Mouse (Mus musculus): ENCODE results near the gene Wbp2. TPM values are rescaled to one million over a fixed set of nuclear protein-coding genes. Genes with fewer than 3 reads are reported as not detected.
A peak's percentile ranks its signal among the peaks of the same experiment; 100 is the strongest.

Wbp2 gene
- polyA plus RNA-seq (2012; rRNA removed) (58.6 and 76.2 TPM in 2 replicates), polyA plus RNA-seq (2014; fragmentation: Nextera tagmentation; extraction: Ambion mirVana) (56.8 and 57.7 TPM in 2 replicates)

DNA sequence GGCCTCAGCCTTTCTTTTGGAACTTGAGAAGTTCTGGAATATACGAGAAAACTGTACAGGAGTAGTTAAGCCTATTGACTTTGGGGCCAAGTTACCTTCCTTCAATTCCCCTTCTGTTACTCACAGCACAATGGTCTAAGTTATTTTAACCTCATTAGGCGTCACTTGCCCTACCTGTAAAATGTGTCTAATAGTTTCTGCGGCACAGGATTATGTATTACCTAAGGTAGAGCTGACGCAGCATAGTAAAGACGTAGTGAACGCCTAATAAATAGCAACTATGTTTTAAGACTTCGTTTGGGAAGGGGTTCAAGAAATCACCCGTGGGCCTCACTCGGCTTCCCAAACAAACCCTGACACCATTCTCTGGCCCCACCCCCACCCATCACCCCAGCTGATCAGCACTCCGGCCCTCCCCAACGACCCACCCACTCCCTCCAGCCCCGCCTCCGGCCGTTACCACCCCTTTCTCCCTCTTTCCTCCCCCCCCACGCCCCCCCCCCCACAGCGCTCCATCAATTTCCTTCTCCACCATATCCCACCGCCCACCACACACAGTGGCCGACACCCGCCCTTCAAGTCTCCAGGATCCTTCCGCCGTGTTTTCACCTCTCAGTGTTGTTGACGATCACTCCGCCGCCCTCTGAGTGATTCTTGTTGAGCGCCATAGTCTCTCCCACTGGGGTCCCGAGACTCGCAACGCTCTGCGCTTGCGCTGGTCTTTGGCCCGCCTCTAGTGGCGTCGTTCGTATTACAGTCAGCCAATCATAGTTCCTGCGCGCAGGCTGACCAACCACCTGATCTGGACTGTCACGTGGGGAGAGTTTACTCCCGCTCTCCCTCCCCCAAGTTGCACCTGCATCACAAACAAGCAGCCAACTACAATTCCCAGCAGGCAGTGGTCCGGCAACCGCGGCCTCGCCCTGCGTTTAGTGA lies at the start of gene Wbp2:
Wbp2 (minus strand) TSS at position 738 of the 936 bp plus-strand sequence.
- TF ChIP-seq POLR2A (IDR thresholded peaks at IDR 0.05; ENCODE audit: borderline replicate concordance, extremely low read depth, insufficient read depth, insufficient read length) = no peak
- H3K27ac ChIP-seq (replicated peaks; ENCODE audit: low read depth, low read length) = peak within 1 kb of the TSS; percentile 33
- ATAC-seq (ENCODE audit: low FRiP score, low read depth) = peak; percentile 97

DNA sequence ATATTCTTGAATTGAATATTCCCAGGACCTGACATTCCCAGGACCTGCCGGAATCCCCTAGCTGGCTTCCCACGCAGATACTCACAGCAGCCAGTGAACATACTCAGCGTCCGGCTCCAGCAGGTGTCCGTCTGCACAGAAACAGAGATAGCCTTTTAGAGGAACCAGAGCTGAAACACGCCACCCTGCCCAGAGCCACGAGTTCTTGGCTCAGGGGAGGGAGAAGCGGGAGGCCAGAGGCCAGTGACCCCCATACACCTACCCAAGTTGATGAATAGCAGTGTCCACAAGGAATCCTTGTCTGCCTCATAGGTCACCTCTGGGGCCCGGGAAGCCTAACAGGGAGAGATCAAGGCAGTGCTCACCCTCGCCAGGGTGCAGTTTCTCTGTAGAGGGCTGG lies 47.4 kb upstream of the Wbp2 start:
- Histone ChIP-seq H3K9ac (ENCODE audit: low read depth, low read length, severe bottlenecking) (no peak overlapping the region), H3K27me3 (ENCODE audit: control insufficient read depth, insufficient read depth, low read length) (no peaks in the 10 kb centered on the region), H3K27ac (replicated peaks; ENCODE audit: low read depth, low read length) (no peak overlapping the region; the same call in 1 of the 2 replicates), H3K36me3 (ENCODE audit: control insufficient read depth, insufficient read depth, low read length) (peaks cover 38% of the 10 kb centered on the region), H3K4me2 (replicated peaks; ENCODE audit: low read depth, low read length, severe bottlenecking) (no peak overlapping the region), H3K4me1 (ENCODE audit: control insufficient read depth, insufficient read depth, low read length) (peaks cover 14% of the 10 kb centered on the region; the same call in 1 of the 2 replicates), H3K9me3 (ENCODE audit: control insufficient read depth, low read length) (no peaks in the 10 kb centered on the region), H3K4me3 (replicated peaks; ENCODE audit: low read length) (no peak overlapping the region)
- DNase-seq (ENCODE audit: low spot score) (no peak), ATAC-seq (ENCODE audit: low FRiP score, low read depth) (no peak)
- WGBS = 87% methylated on average over 10 of the region's 10 CpGs
- TF ChIP-seq POLR2A (IDR thresholded peaks at IDR 0.05; ENCODE audit: borderline replicate concordance, extremely low read depth, insufficient read depth, insufficient read length) = no peak

More for the DNA sequence above, at the start of gene Wbp2:
- Histone ChIP-seq H3K9me3 (ENCODE audit: control insufficient read depth, low read length) (no peaks in the 10 kb centered on the region), H3K4me2 (replicated peaks; ENCODE audit: low read depth, low read length, severe bottlenecking) (peak within 1 kb of the TSS; percentile 49), H3K36me3 (ENCODE audit: control insufficient read depth, insufficient read depth, low read length) (peaks cover 25% of the 10 kb centered on the region), H3K27me3 (ENCODE audit: control insufficient read depth, insufficient read depth, low read length) (no peaks in the 10 kb centered on the region), H3K4me1 (ENCODE audit: control insufficient read depth, insufficient read depth, low read length) (peaks cover 11% of the 10 kb centered on the region), H3K4me3 (replicated peaks; ENCODE audit: low read length) (peak within 1 kb of the TSS; percentile 40), H3K9ac (ENCODE audit: low read depth, low read length, severe bottlenecking) (peak within 1 kb of the TSS; percentile 34; the same call in 1 of the 2 replicates)
- WGBS = 1% methylated on average over 42 of the region's 43 CpGs
- DNase-seq (ENCODE audit: low spot score) = peak; percentile 100

DNA sequence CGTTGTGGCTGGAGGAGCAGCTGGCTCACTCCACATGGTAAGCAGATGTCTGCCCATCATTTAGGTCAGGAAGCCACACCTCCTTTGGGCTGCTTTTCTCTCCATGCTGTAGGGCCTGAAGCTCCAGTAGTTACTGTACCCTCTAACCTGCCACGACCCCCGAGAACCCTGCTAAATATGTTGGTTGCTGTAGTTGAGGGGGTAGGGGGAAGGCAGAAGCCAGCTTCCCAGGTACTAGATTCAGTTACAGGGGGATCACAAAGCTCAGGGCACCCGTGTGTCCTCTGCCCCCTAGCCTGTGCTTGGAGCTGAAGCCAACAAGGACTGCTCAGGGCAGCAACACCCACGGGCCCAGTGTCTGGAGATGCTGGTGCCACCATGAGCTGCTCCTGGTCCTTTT lies 46.7 kb upstream of the Wbp2 start:
- 49% methylated on average over 4 of the region's 5 CpGs for WGBS
- DNase-seq (ENCODE audit: low spot score) = no peak
- H3K9ac ChIP-seq (ENCODE audit: low read depth, low read length, severe bottlenecking) = no peak overlapping the region
- TF ChIP-seq POLR2A (IDR thresholded peaks at IDR 0.05; ENCODE audit: borderline replicate concordance, extremely low read depth, insufficient read depth, insufficient read length) = no peak
- peaks cover 38% of the 10 kb centered on the region for H3K36me3 ChIP-seq (ENCODE audit: control insufficient read depth, insufficient read depth, low read length)
- H3K4me2 ChIP-seq (replicated peaks; ENCODE audit: low read depth, low read length, severe bottlenecking) = no peak overlapping the region
- no peak overlapping the region for H3K27ac ChIP-seq (replicated peaks; ENCODE audit: low read depth, low read length)
- no peak for ATAC-seq (ENCODE audit: low FRiP score, low read depth)
- peaks cover 14% of the 10 kb centered on the region; the same call in 1 of the 2 replicates for H3K4me1 ChIP-seq (ENCODE audit: control insufficient read depth, insufficient read depth, low read length)
- H3K4me3 ChIP-seq (replicated peaks; ENCODE audit: low read length) = no peak overlapping the region
- H3K27me3 ChIP-seq (ENCODE audit: control insufficient read depth, insufficient read depth, low read length) = no peaks in the 10 kb centered on the region
- no peaks in the 10 kb centered on the region for H3K9me3 ChIP-seq (ENCODE audit: control insufficient read depth, low read length)

DNA sequence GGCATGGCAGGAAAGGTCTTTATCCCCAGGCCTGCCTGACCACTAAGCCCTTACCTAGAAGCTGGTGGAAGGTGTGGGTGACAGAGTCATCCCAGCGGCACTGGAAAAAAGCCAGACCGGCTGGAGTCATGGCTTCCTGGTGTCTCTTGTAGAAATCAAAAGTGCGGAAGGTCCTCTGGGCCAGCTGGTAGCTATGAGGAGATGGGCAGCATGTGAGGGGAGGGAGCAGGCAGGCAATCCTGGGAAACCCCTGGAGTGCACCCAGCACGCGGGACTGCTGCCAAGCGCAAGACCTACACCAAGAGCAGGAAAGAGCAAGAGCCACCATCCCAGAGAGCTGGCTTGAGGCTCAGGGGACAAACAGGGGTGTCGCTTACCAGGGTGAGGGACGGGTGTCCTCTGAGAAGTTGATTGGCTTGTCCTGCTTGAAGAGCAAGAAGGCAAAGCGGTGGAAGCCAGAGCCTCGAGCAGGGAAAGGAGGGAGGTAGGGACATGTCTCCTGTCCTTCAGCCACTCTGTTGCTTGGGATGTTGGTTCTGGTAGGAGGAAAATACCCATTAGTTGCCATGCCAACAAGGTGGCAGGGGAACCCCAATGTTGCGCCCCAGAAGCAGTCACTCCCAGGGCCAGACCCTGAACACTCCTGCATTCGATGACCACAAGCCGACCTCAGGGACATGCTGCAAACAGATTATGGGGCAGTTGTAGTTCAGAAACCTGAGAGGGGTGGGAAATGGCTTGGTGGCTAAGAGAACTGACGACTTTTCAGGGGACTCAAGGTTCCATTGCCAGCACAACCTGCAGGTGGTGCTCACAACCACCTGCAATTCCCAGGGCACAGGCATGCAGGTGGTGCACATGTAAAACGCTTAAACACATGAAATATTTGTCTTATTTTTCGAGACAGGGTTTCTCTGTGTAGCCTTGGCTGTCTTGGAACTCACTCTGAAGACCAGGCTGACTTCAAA lies 45.9 kb upstream of the Wbp2 start:
- H3K36me3 ChIP-seq (ENCODE audit: control insufficient read depth, insufficient read depth, low read length) = peaks cover 38% of the 10 kb centered on the region
- H3K27me3 ChIP-seq (ENCODE audit: control insufficient read depth, insufficient read depth, low read length) = no peaks in the 10 kb centered on the region
- TF ChIP-seq POLR2A (IDR thresholded peaks at IDR 0.05; ENCODE audit: borderline replicate concordance, extremely low read depth, insufficient read depth, insufficient read length) = no peak
- ATAC-seq (ENCODE audit: low FRiP score, low read depth) (no peak), DNase-seq (ENCODE audit: low spot score) (no peak)
- no peaks in the 10 kb centered on the region for H3K9me3 ChIP-seq (ENCODE audit: control insufficient read depth, low read length)
- H3K27ac ChIP-seq (replicated peaks; ENCODE audit: low read depth, low read length) = no peak overlapping the region
- WGBS = 75% methylated on average over 16 of the region's 16 CpGs
- H3K4me2 ChIP-seq (replicated peaks; ENCODE audit: low read depth, low read length, severe bottlenecking) = no peak overlapping the region
- H3K4me1 ChIP-seq (ENCODE audit: control insufficient read depth, insufficient read depth, low read length) = peaks cover 13% of the 10 kb centered on the region
- no peak overlapping the region for H3K9ac ChIP-seq (ENCODE audit: low read depth, low read length, severe bottlenecking)
- no peak overlapping the region for H3K4me3 ChIP-seq (replicated peaks; ENCODE audit: low read length)

Data from limb, embryonic 14.5 days (tissue).